Mouse (Mus musculus): Measurements from ENCODE around the gene 1700067K01Rik.

DNA sequence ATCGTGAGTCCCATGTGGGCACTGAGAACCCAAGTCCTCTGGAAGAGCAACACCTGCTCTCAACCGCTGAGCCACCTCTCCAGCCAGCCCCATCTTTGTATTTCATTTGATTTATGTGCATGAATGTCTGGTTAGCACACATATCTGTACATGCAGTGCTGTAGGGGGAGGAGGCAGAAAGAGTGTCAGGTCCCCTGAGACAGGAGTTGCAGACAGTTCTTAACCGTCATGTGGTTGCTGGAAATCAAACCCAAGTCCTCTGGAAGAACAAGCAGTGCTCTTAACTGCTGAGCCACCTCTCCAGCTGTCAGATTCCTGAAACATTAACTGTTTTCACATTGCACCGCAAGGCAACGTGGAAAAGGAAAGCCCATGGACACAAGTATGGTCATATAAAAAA is 46.9 kb downstream of the 1700067K01Rik start:
- TF ChIP-seq CTCF (IDR thresholded peaks at IDR 0.05; ENCODE audit: control insufficient read depth, insufficient read depth, low read length) (no peak), POLR2A (IDR thresholded peaks at IDR 0.05; ENCODE audit: borderline replicate concordance, control insufficient read depth, low read depth, low read length) (no peak)
